ENCODE assay signal across 1 mouse cellular context in the genomic region with DNA sequence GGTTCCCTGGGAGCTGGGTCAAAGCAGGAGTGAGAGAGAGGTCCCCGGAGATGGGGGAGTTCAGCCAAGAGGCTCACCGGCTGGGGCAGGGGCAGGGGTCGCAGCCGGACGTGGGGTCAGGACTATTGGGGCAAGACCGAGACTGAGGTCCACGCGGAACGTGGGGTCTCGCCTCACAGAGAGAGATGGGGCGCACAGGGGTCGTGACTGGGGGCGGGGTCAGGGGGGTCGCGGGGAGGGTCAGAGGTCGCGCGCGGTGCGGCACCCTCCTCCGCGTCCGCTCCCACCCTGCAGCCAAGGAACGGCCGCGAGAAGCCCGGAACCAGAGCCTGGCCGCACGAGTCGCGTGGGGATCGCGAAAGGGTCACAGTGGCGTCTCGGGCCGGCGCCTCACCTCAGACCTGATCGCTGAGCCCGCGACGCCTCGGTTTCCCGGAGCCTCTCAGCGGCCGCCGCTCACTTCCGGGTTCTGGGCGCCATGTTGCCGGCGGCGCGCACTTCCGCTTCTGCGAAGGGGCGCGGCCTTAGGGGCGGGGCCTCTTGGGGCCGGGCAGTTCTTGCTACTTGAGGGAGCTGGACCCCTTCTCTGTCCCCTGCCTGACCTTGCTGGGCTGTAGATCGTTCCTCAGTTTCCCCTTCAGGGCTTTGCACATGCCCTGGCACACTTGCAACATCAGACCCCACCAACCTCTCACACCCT.
TF ChIP-seq lines count a peak whose summit lies in the region.

No protein-coding gene starts in this region.

TF ChIP-seq in CH12.LX, 34 proteins besides CTCF, POLR2A, EP300 and RAD21:
- no peak for TF ChIP-seq MAFK (IDR thresholded peaks at IDR 0.05; ENCODE audit: insufficient replicate concordance, low read length)
- TF ChIP-seq MAZ (IDR thresholded peaks at IDR 0.05; ENCODE audit: low read depth, low read length), result no peak
- no peak for TF ChIP-seq MEF2A (IDR thresholded peaks at IDR 0.05; ENCODE audit: borderline replicate concordance, low read depth, low read length)
- TF ChIP-seq SIN3A (IDR thresholded peaks at IDR 0.05; ENCODE audit: low read length), result peak; percentile 90
- peak; percentile 80 for TF ChIP-seq ZMIZ1 (IDR thresholded peaks at IDR 0.05; ENCODE audit: low read depth, low read length)
- no peak for TF ChIP-seq CHD1 (IDR thresholded peaks at IDR 0.05; ENCODE audit: low read depth, low read length)
- TF ChIP-seq ETS1 (conservative IDR thresholded peaks at IDR 0.05; ENCODE audit: low read depth, low read length), result no peak
- no peak for TF ChIP-seq POLR2AphosphoS2 (IDR thresholded peaks at IDR 0.05; ENCODE audit: low read depth, low read length)
- TF ChIP-seq HCFC1 (IDR thresholded peaks at IDR 0.05; ENCODE audit: low read depth, low read length), result peak; percentile 76
- peak; percentile 55; the same call in 1 of the 2 replicates for TF ChIP-seq NRF1 (IDR thresholded peaks at IDR 0.05; ENCODE audit: low read depth, low read length)
- TF ChIP-seq RCOR1 (conservative IDR thresholded peaks at IDR 0.05; ENCODE audit: low read depth, low read length), result no peak
- no peak for TF ChIP-seq ZC3H11A (IDR thresholded peaks at IDR 0.05; ENCODE audit: low read depth, low read length)
- no peak for TF ChIP-seq ZKSCAN1 (IDR thresholded peaks at IDR 0.05; ENCODE audit: borderline replicate concordance, low read depth, low read length)
- peak; percentile 39; the same call in 1 of the 2 replicates for TF ChIP-seq IRF4 (IDR thresholded peaks at IDR 0.05; ENCODE audit: low read depth, low read length)
- 0 out of 2 replicates have a peak, but pooled peaks have one; percentile 29 for TF ChIP-seq KAT2A (IDR thresholded peaks at IDR 0.05; ENCODE audit: insufficient replicate concordance, low read length)
- TF ChIP-seq E2F4 (IDR thresholded peaks at IDR 0.05; ENCODE audit: insufficient replicate concordance, low read depth, low read length), result no peak
- no peak for TF ChIP-seq BHLHE40 (IDR thresholded peaks at IDR 0.05; ENCODE audit: low read depth, low read length)
- no peak for TF ChIP-seq JUND (conservative IDR thresholded peaks at IDR 0.05; ENCODE audit: low read depth, low read length)
- TF ChIP-seq SMC3 (IDR thresholded peaks at IDR 0.05; ENCODE audit: low read depth, low read length), result no peak
- TF ChIP-seq UBTF (IDR thresholded peaks at IDR 0.05; ENCODE audit: low read depth, low read length), result no peak
- no peak for TF ChIP-seq USF1 (IDR thresholded peaks at IDR 0.05; ENCODE audit: low read depth, low read length)
- no peak for TF ChIP-seq MYC (IDR thresholded peaks at IDR 0.05; ENCODE audit: low read depth, low read length)
- TF ChIP-seq PAX5 (IDR thresholded peaks at IDR 0.05; ENCODE audit: low read length), result no peak
- TF ChIP-seq MXI1 (IDR thresholded peaks at IDR 0.05; ENCODE audit: low read depth, low read length), result 0 out of 2 replicates have a peak, but pooled peaks have one; percentile 20
- peak; percentile 29; the same call in 1 of the 2 replicates for TF ChIP-seq MAX (IDR thresholded peaks at IDR 0.05; ENCODE audit: low read length)
- peak; percentile 100 for TF ChIP-seq ELF1 (IDR thresholded peaks at IDR 0.05; ENCODE audit: low read depth, low read length)
- TF ChIP-seq JUN (IDR thresholded peaks at IDR 0.05; ENCODE audit: insufficient read depth, low read depth, low read length), result no peak
- no peak for TF ChIP-seq USF2 (conservative IDR thresholded peaks at IDR 0.05; ENCODE audit: low read depth, low read length)
- TF ChIP-seq ZNF384 (IDR thresholded peaks at IDR 0.05; ENCODE audit: low read depth, low read length), result no peak
- TF ChIP-seq NELFE (IDR thresholded peaks at IDR 0.05; ENCODE audit: low read depth, low read length), result peak; percentile 84
- no peak for TF ChIP-seq CHD2 (IDR thresholded peaks at IDR 0.05; ENCODE audit: low read length)
- no peak for TF ChIP-seq GABPA (IDR thresholded peaks at IDR 0.05; ENCODE audit: insufficient replicate concordance, low read depth, low read length)
- peak; percentile 94 for TF ChIP-seq TCF12 (IDR thresholded peaks at IDR 0.05; ENCODE audit: low read depth, low read length)
- TF ChIP-seq TBP (conservative IDR thresholded peaks at IDR 0.05; ENCODE audit: low read depth, low read length), result 0 out of 2 replicates have a peak, but pooled peaks have one; percentile 43
